Mouse (Mus musculus) limb, embryonic 15.5 days (tissue): Measurements from ENCODE around the gene Fbxw21. TPM values are rescaled to one million over a fixed set of nuclear protein-coding genes. Genes with fewer than 3 reads are reported as not detected.

Experiments
- polyA plus RNA-seq: library from polyadenylated mRNA; unstranded; fragments of >200 nt; fragmentation: Nextera tagmentation; extraction: Ambion mirVana; gene quantifications from 2 replicates; pipeline ENCODE4 v1.2.1, GENCODE M21; 2015

Gene Fbxw21
- polyA plus RNA-seq, 1 experiment from 2014 or later: not detected

Other genes starting within 250 kb of the Fbxw21 start
- gene Tmem89, start 247.4 kb downstream of the Fbxw21 start, polyA plus RNA-seq: 0.31 TPM in 1 of 2 replicates, not detected in the other
- gene Uqcrc1, start 225.4 kb downstream of the Fbxw21 start, polyA plus RNA-seq: 427 and 499 TPM in 2 replicates
- 19.4 and 24.4 TPM in 2 replicates for gene Col7a1, start 208.5 kb downstream of the Fbxw21 start, polyA plus RNA-seq
- 0.46 TPM in 1 of 2 replicates, not detected in the other for gene Ucn2, start 176.0 kb downstream of the Fbxw21 start, polyA plus RNA-seq
- 10.0 and 11.8 TPM in 2 replicates for gene Pfkfb4, start 170.3 kb downstream of the Fbxw21 start, polyA plus RNA-seq
- gene Shisa5, start 123.5 kb downstream of the Fbxw21 start, polyA plus RNA-seq: 108 and 123 TPM in 2 replicates
- 16.0 and 17.2 TPM in 2 replicates for gene Trex1, start 102.3 kb downstream of the Fbxw21 start, polyA plus RNA-seq
- gene Atrip, start 87.9 kb downstream of the Fbxw21 start, polyA plus RNA-seq: 25.4 and 27.4 TPM in 2 replicates
- gene Ccdc51, start 79.5 kb downstream of the Fbxw21 start, polyA plus RNA-seq: 12.5 and 13.6 TPM in 2 replicates
- 487 and 558 TPM in 2 replicates for gene Tma7, start 79.5 kb downstream of the Fbxw21 start, polyA plus RNA-seq
- 9.3 and 11.2 TPM in 2 replicates for gene Plxnb1, start 66.7 kb downstream of the Fbxw21 start, polyA plus RNA-seq
- gene Fbxw13, start 33.9 kb upstream of the Fbxw21 start, polyA plus RNA-seq: not detected in 2 replicates
- gene Fbxw20, start 72.7 kb upstream of the Fbxw21 start, polyA plus RNA-seq: not detected in 2 replicates
- not detected in 2 replicates for gene Fbxw14, start 125.6 kb upstream of the Fbxw21 start, polyA plus RNA-seq
- gene Fbxw28, start 177.6 kb upstream of the Fbxw21 start, polyA plus RNA-seq: not detected in 2 replicates
- not detected in 2 replicates for gene Fbxw22, start 242.3 kb upstream of the Fbxw21 start, polyA plus RNA-seq